Mouse (Mus musculus) gonadal fat pad, adult 2 months (tissue): ENCODE results near the gene Tnxb. TPM values are rescaled to one million over a fixed set of nuclear protein-coding genes. Genes with fewer than 3 reads are reported as not detected.

Experiments used
- DNase-seq: peaks from one replicate; pipeline ENCODE4 v3.0.0-alpha.2; 2012; ENCODE audit warnings: low read depth
- polyA plus RNA-seq: library from polyadenylated mRNA; depleted of rRNA; stranded (reverse); fragments of >200 nt; gene quantifications from 2 replicates; pipeline ENCODE4 v1.2.3, GENCODE M21; 2012

Tnxb gene
- polyA plus RNA-seq, 1 experiment = 42.7 TPM

DNA sequence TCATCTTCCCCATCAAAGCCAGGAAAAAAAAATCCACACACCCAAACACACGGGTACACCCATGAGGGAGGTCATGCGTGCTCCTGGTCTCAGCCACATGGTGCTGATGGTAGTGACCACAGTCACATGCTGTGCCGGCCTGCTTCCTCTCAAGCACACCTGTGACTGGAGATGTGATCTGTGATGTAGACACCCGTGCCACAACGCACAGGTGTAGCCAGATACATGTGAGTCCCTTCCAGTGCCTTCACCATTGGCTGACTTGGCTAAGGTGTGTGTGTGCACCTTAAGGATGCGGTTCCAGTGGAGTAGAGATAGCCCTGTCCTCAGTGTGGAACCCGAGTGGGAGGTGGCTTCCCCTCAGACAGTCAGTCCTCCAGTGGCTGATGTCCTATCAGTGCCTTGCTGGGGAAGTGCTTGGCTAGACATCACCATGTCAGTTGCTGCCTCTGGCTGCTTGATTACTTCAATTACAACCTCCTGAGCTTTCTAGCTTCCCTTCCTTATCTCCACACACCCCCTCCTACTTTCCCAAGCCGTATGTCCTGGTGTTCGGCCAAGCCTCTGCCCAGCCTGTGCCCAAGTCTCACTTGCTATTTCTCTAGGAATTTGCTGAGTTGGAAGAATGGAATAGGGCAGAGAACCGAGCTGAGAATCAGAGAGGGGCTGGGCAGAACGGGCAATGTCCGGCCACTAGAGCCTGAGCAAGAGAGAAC, 11.0 kb upstream of the Tnxb start:
- DNase-seq = no peak

- no peak for DNase-seq
Observed at GRCm38 (mm10) chr17:34659897-34660214, 10.5 kb upstream of the Tnxb start.

DNA sequence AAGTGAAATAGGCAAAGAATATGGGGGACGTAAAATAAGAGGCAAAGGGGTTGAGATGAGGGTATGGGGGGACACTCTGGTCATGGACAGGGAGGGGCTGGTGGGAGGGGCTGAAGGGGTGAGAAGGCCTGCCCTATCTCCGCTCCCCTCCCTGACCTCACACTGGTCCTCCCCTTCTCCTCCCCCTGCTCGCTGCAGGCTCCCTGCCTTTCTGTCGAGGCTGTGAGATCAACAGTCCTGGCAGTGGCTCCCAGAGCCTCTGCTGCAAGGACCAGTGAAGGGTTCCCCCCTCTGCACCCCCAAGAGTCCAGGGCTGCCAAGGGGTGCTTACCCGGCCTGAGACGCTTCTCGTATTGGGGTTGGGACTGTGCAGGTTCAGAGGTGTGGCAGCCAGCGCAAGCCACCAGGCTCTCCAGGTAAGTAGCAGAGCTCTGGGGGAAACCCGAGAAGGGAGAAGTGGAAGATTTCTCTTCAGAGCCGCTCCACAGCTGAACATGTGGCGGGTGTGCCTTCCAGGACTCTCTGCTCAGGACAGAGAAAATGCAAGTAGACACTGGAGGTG, 10.0 kb upstream of the Tnxb start:
- DNase-seq = no peak

GRCm38 (mm10) chr17:34661121-34661591, 9.2 kb upstream of the Tnxb start:
- DNase-seq = no peak

DNA sequence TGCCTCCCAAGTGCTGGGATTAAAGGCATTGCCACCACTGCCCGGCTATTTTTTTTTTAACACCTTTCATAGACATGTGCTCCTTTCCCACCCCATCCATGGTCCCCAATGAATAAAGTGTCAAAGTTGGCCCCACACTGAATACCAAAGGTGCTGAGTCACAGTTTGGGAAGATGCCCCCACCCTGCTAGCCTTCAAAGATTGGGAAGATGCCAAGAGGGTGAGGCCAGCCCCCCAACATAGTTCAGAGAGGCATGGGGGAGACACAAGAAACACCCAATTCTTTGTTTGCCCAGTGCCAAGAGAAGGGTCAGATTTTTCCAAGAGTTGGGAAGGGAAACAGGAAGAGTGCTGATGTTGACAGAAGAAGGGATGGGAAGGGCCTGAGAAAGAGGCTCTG, 7.9 kb upstream of the Tnxb start:
- DNase-seq = no peak

DNA sequence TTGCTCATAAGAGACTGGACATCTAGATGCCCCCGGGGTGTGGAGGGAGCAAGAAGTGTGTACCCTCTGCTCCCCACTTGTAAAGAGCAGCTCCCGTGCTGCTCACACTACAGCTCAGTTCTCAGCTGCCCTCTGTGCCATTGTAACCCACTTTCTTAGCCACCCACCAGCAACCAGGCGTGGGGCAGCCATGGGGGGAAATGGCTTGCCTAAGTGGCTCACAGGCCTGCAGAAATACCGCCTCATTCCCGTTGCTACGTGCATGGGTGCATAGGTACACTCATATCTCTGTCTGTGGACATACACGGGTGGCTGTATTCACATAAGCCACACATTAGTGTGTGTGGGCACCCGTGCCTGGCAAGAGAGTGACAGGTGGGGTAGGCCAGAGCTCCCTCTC, 7.4 kb upstream of the Tnxb start:
- DNase-seq = no peak

DNA sequence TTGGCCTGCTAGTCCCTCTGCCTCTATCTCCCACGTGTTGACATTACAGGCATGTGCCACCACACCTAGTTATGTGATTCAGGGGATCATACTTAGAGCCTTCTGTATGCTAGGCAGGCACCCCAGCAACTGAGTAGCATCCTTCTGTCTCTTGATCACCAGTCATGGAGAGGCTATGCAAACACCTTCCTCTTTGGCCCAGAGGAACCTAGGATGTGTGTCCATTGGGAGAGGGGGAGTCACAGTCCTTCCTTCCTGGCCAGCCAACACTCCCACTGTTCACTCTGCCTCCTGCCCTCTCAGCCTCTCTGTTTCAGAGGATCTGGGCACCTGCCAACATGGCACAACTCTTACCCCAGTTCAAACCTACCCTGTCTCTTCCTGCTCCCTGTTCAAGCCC, 6.8 kb upstream of the Tnxb start:
- no peak for DNase-seq

GRCm38 (mm10) chr17:34664472-34664871, 5.9 kb upstream of the Tnxb start:
- DNase-seq = no peak

- no peak for DNase-seq
Observed at GRCm38 (mm10) chr17:34671151-34672066, 1.1 kb downstream of the Tnxb start.

DNA sequence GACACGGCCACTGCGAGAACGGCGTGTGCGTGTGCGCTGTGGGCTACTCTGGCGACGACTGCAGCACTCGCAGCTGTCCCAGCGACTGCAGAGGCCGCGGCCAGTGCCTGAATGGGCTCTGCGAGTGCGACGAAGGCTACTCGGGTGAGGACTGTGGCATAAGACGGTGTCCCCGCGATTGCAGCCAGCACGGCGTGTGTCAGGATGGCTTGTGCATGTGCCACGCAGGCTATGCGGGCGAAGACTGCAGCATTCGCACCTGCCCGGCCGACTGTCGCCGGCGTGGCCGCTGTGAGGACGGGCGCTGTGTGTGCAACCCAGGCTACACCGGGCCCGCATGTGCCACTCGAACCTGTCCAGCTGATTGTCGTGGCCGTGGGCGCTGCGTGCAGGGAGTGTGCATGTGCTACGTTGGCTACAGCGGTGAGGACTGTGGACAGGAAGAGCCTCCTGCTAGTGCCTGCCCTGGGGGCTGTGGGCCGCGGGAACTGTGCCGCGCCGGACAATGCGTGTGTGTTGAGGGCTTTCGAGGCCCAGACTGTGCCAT, 2.0 kb downstream of the Tnxb start:
- no peak for DNase-seq

DNA sequence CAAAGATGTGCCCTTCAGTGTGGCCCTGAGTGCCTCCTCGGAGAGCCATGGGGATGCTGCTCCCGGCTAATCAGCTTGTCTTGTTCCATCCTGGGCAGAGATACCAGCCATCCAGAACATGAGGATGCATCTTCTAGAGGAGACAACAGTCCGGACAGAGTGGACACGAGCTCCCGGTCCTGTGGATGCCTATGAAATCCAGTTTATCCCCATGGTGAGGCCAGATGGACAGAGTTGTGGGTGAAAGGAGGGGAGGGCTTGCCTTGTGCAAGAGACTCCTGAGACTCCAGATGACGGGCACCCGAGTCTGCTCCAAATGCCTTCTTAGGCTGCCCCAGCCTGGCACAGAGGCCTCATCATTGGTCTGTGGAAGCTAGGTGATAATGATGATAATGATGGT, 2.8 kb downstream of the Tnxb start:
- DNase-seq = no peak

DNA sequence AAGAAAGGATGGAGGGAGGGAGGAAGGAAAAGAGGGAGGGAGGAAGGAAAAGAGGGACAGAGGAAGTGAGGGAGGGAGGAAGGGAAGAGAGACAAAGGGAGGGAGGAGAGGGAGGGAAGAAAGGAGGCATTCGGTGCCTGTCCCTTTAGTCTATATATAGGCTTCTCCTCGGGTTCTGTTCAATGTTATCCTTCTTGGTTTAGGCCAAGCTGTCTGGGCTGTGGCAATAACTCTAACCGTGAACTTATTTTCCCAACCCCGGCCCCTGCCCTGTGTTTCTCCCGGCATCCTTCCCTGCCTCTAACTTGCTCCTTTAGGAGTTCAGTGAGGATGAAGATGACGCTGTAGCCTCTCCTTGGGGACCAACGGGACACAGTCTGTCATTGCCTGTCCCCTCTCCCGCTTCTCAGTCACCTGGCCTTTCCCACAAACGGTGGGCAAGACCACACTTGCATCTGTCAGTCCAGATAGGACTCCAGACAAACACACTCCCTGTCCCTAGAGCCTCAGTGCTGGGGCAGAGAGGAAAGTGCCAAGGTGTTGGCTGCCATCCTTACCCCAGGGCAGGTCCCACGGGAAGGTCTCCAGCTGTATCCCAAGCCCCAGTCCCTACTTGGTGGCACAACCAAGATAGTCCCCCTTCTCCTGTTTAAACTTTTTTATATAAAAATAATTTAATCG, 4.3 kb downstream of the Tnxb start:
- no peak for DNase-seq

DNA sequence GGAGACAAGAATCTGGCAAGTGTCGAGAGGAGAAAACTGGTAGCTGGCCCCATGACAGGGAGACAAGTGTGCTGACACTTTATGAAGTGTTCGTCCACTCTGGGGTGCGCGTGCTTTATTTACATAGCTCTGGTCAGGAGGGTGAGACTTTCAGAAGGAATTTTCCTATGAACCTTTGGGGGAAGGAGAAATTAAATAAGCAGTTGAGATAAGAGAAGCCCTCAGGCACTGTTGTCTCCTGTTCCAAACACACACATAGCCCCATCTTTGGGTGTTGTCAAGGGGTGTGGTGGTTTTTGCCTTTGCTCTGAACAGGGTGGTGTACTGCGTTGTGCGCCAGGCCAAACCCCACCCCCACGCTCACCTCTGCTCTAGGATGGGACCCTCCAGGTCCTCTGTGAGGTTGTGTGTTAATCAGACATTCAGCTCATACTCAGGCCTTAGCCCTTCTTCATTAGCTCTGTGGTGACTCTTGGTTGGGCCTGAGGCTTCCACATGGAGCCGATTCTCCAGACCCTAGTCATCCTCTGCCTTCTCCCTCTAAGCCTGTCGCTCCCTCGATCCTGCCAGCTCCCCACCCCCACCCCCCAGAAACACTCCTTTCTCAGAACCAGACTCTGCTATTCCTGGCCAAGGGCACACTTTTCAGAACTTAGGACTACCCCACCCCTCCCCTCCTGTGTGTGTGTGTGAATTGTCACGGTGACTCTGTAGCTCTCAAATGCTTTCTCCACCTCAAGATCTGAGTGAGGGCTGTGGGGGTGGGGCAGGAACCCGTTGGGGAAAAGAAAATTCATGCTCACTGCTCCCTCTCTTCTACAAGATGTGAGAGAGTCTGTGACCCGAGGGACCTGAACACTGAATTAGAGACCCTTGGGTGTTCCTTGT, 5.1 kb downstream of the Tnxb start:
- DNase-seq = no peak

- no peak for DNase-seq
Observed at GRCm38 (mm10) chr17:34676093-34676460, 5.7 kb downstream of the Tnxb start.

- DNase-seq = no peak
Observed at GRCm38 (mm10) chr17:34676671-34677070, 6.3 kb downstream of the Tnxb start.

DNA sequence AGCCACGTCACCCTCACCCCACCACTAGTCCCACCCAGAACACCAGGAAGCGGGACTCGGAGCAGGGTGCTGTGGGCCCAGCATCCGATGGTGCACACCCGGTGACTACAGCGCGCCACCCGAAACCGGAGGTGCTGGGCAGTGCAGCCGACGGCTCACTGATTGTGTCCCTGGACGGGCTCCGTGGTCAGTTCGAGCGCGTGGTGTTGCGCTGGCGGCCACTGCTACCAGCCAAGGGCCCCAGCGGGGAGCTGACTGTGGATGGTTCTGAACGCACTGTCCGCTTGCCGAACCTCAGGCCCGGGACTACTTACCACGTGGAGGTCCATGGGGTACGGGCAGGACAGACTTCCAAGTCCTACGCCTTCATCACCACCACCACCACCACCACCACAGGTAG, 9.9 kb downstream of the Tnxb start:
- DNase-seq = no peak

GRCm38 (mm10) chr17:34680621-34681020, 10.3 kb downstream of the Tnxb start:
- no peak for DNase-seq

GRCm38 (mm10) chr17:34681132-34681571, 10.8 kb downstream of the Tnxb start:
- no peak for DNase-seq

DNA sequence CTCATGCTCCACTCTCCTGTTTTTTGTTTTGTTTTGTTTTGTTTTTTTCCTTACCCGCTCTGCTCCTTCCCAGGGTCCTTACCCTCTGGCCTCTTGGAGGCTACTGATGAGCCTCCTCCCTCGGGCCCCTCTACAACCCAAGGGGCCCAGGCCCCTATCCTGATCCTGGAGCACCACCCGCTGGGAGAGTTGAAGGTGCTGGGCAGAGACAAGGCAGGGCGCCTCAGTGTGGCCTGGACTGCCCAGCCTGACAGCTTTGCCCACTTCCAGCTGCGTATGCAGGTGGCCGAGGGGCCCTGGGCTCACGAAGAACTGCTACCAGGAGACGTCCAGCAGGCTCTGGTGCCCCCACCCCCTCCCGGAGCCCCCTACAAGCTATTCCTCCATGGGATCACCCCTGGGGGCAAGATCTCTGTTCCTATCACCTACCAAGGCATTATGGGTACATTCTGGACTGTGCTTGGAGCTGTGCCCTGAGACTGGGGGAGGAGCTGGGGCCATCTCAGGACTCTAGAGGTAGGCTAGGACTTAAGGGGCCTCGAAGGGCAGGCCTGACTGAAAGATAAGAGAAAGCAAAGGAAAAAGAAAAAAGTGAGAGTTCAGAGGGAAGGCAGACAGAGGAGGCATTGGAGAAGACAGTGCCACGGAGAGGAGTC, 11.7 kb downstream of the Tnxb start:
- no peak for DNase-seq

DNA sequence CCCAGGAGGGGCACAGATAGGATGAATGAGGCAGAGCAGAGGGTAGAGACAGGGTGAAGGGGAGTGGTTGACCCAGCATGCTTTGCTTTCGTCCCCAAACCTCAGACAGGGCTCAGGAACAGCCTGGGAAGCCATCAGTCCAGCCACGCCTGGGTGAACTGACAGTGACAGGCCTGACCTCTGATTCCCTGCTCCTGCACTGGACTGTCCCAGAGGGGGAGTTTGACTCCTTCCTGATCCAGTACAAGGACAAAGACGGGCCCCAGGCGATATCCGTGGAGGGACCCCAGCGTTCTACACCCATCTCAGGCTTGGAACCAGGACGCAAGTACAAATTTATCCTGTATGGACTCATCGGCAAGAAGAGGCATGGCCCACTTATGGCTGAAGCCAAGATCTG, 12.8 kb downstream of the Tnxb start:
- DNase-seq = no peak
